Comparison of ENCODE assay signal across 8 mouse cellular contexts in genomic region chr4:155250361-155251117, GRCm38 (mm10). TPM values are rescaled to one million over a fixed set of nuclear protein-coding genes. Genes with fewer than 3 reads are reported as not detected.
DNase-seq lines count a peak whose midpoint lies in the region; ATAC-seq and TF ChIP-seq lines count a peak whose summit lies in the region.

No protein-coding gene starts in this region.

- peaks cover 3% of the 10 kb centered on the region; the same call in 1 of the 2 replicates for H3K9me3 ChIP-seq in forebrain, embryonic 10.5 days
- no peaks in the 10 kb centered on the region for H3K9me3 ChIP-seq in hindbrain, postnatal 0 days (ENCODE audit: low read length)
- no peaks in the 10 kb centered on the region for H3K9me3 ChIP-seq in liver, embryonic 14.5 days (ENCODE audit: control insufficient read depth, low read length)

- peak overlapping the region; percentile 83 for H3K4me3 ChIP-seq in forebrain, embryonic 10.5 days
- peak overlapping the region; percentile 55 for H3K4me3 ChIP-seq in hindbrain, postnatal 0 days (ENCODE audit: low read length)
- H3K4me3 ChIP-seq in liver, embryonic 14.5 days (ENCODE audit: insufficient read depth in 1 of 2, low read depth in 2 of 2, low read length in 2 of 2), result peak overlapping the region; percentile 64 to 75
- peak overlapping the region; percentile 63 for H3K4me3 ChIP-seq in olfactory bulb, adult 2 months (ENCODE audit: insufficient read depth, low read depth, low read length)

- TF ChIP-seq EP300 in liver, embryonic 14.5 days (IDR thresholded peaks at IDR 0.05; ENCODE audit: low read depth), result no peak

- ATAC-seq in hindbrain, postnatal 0 days, result peak; percentile 11; the same call in 1 of the 2 replicates
- ATAC-seq in liver, embryonic 14.5 days (ENCODE audit: insufficient read depth), result peak; percentile 14; the same call in 1 of the 2 replicates

- peak overlapping the region; percentile 97 for H3K27ac ChIP-seq in forebrain, embryonic 10.5 days
- H3K27ac ChIP-seq in hindbrain, postnatal 0 days, result peak overlapping the region; percentile 97
- H3K27ac ChIP-seq in liver, embryonic 14.5 days, result no peak overlapping the region
- peak overlapping the region; percentile 92 for H3K27ac ChIP-seq in olfactory bulb, adult 2 months (ENCODE audit: insufficient read depth, low read depth, low read length)

- H3K4me2 ChIP-seq in hindbrain, postnatal 0 days (ENCODE audit: low read depth, low read length), result peak overlapping the region; percentile 93
- H3K4me2 ChIP-seq in liver, embryonic 14.5 days (ENCODE audit: low read depth), result peak overlapping the region; percentile 91

- peak; percentile 4; the same call in 1 of the 2 replicates for TF ChIP-seq CTCF in hindbrain, postnatal 0 days (IDR thresholded peaks at IDR 0.05; ENCODE audit: low read depth)
- TF ChIP-seq CTCF in liver, embryonic 14.5 days (IDR thresholded peaks at IDR 0.05; ENCODE audit: low read depth), result no peak
- TF ChIP-seq CTCF in olfactory bulb, adult 2 months (IDR thresholded peaks at IDR 0.05; ENCODE audit: insufficient read depth, low read depth, low read length), result no peak

- TF ChIP-seq POLR2A in olfactory bulb, adult 2 months (IDR thresholded peaks at IDR 0.05; ENCODE audit: insufficient read depth, low read depth, low read length), result no peak

- H3K36me3 ChIP-seq in forebrain, embryonic 10.5 days (replicated peaks), result peaks cover 29% of the 10 kb centered on the region
- no peaks in the 10 kb centered on the region for H3K36me3 ChIP-seq in hindbrain, postnatal 0 days (ENCODE audit: insufficient read depth, low read length)
- H3K36me3 ChIP-seq in liver, embryonic 14.5 days (replicated peaks; ENCODE audit: control insufficient read depth, insufficient read depth, low read depth), result no peaks in the 10 kb centered on the region

- peak overlapping the region; percentile 77 for H3K9ac ChIP-seq in hindbrain, postnatal 0 days (replicated peaks; ENCODE audit: low read length)
- H3K9ac ChIP-seq in liver, embryonic 14.5 days (replicated peaks), result peak overlapping the region; percentile 58

- WGBS in forebrain, embryonic 10.5 days, result 9% methylated on average over 23 of the region's 23 CpGs
- WGBS in hindbrain, postnatal 0 days, result 10% methylated on average over 23 of the region's 23 CpGs
- 26% methylated on average over 23 of the region's 23 CpGs for WGBS in liver, embryonic 14.5 days (ENCODE audit: insufficient replicate concordance)
- 15% methylated on average over 23 of the region's 23 CpGs for WGBS in olfactory bulb, adult 2 months

- no peaks in the 10 kb centered on the region for H3K27me3 ChIP-seq in forebrain, embryonic 10.5 days (ENCODE audit: poor library complexity, severe bottlenecking)
- H3K27me3 ChIP-seq in hindbrain, postnatal 0 days (ENCODE audit: insufficient read depth, low read length), result no peaks in the 10 kb centered on the region
- no peaks in the 10 kb centered on the region for H3K27me3 ChIP-seq in liver, embryonic 14.5 days (ENCODE audit: control insufficient read depth, insufficient read depth, low read length)

- peaks cover 35% of the 10 kb centered on the region for H3K4me1 ChIP-seq in forebrain, embryonic 10.5 days
- 0 out of 2 replicates have a peak, but pooled peaks cover 6% of the 10 kb centered on the region for H3K4me1 ChIP-seq in hindbrain, postnatal 0 days (ENCODE audit: insufficient read depth, low read length)
- peaks cover 0 to 10% of the 10 kb centered on the region in 2 experiments; a peak in 1 of 4 replicates for H3K4me1 ChIP-seq in liver, embryonic 14.5 days (replicated peaks; ENCODE audit: control insufficient read depth in 2 of 2, insufficient read depth in 2 of 2, low read length in 1 of 2)
- H3K4me1 ChIP-seq in olfactory bulb, adult 2 months (ENCODE audit: control insufficient read depth, insufficient read depth, low read length), result peaks cover 41% of the 10 kb centered on the region

- DNase-seq in retina, postnatal 1 day, result peak; percentile 9
- DNase-seq in retina, embryonic 14.5 days (ENCODE audit: low spot score), result no peak
- peak; percentile 37 to 38 for DNase-seq in adrenal gland, postnatal 36 days
- no peak for DNase-seq in forebrain, embryonic 10.5 days (ENCODE audit: extremely low spot score, low spot score)
- DNase-seq in hindbrain, postnatal 0 days (ENCODE audit: low spot score), result peak; percentile 49
- DNase-seq in liver, embryonic 14.5 days (ENCODE audit: low read depth in 3 of 3, low spot score in 3 of 3), result no peak
- no peak for DNase-seq in urinary bladder, postnatal 10 days (ENCODE audit: low spot score)

RNA-seq across cellular contexts. Expression of gene Faap20, which starts 0.9 kb away (rescaled TPM):
- 10 to 100 TPM; 49.6 to 51.8 TPM for total RNA-seq in adrenal gland, postnatal 36 days (2021)
- 108 and 110 TPM in 2 replicates for polyA plus RNA-seq in forebrain, embryonic 10.5 days (2016; fragmentation: Nextera tagmentation; extraction: Ambion mirVana)
- 51.2 and 61.4 TPM in 2 replicates for total RNA-seq in hindbrain, postnatal 0 days (2014; rRNA removed)
- polyA plus RNA-seq in hindbrain, postnatal 0 days (2015; fragmentation: Nextera tagmentation; extraction: Ambion mirVana), result 60.8 and 62.5 TPM in 2 replicates
- polyA plus RNA-seq in liver, embryonic 14.5 days (2012; rRNA removed), result 12.2 and 12.8 TPM in 2 replicates
- polyA plus RNA-seq in liver, embryonic 14.5 days (2014; fragmentation: Nextera tagmentation; extraction: Ambion mirVana), result 14.8 and 20.5 TPM in 2 replicates
- not detected in 2 replicates for polyA plus RNA-seq in olfactory bulb, adult 2 months (2012; ENCODE audit: insufficient read depth, insufficient read length, low replicate concordance, missing spikeins)

RNA-seq across cellular contexts. Expression of gene Ski, which starts 28.1 kb away (rescaled TPM):
- total RNA-seq in adrenal gland, postnatal 36 days (2021), result 10 to 100 TPM; 55.5 to 88.7 TPM
- 8.6 and 9.7 TPM in 2 replicates for polyA plus RNA-seq in forebrain, embryonic 10.5 days (2016; fragmentation: Nextera tagmentation; extraction: Ambion mirVana)
- 69.8 and 71.3 TPM in 2 replicates for total RNA-seq in hindbrain, postnatal 0 days (2014; rRNA removed)
- polyA plus RNA-seq in hindbrain, postnatal 0 days (2015; fragmentation: Nextera tagmentation; extraction: Ambion mirVana), result 8.8 and 9.5 TPM in 2 replicates
- 4.3 and 4.5 TPM in 2 replicates for polyA plus RNA-seq in liver, embryonic 14.5 days (2012; rRNA removed)
- 2.4 and 2.8 TPM in 2 replicates for polyA plus RNA-seq in liver, embryonic 14.5 days (2014; fragmentation: Nextera tagmentation; extraction: Ambion mirVana)
- polyA plus RNA-seq in olfactory bulb, adult 2 months (2012; ENCODE audit: insufficient read depth, insufficient read length, low replicate concordance, missing spikeins), result not detected in 2 replicates

Comparison
In these comparisons a context has a peak if more than half of its experiments do, and no peak if none do; other contexts are left out.
1. DNase-seq: peak in retina, postnatal 1 day (single experiment), adrenal gland, postnatal 36 days (2 of 2) and hindbrain, postnatal 0 days (single experiment); none in retina, embryonic 14.5 days (single experiment), forebrain, embryonic 10.5 days (single experiment), liver, embryonic 14.5 days (0 of 3) and urinary bladder, postnatal 10 days (single experiment).
2. RNA of gene Faap20, which starts 0.9 kb away (polyA plus RNA-seq): 108 to 110 TPM in forebrain, embryonic 10.5 days, 60.8 to 62.5 TPM in hindbrain, postnatal 0 days and 12.2 to 20.5 TPM in liver, embryonic 14.5 days; not detected in olfactory bulb, adult 2 months; every median in the first group is over 10 times any median in the second.
3. Peak in every context shown above with its lines, with median percentiles within 50 percentile points of each other: H3K4me3 ChIP-seq.